Mouse (Mus musculus) kidney, postnatal 25 days (tissue): ENCODE data around the gene Olfr623.

Source experiments
- DNase-seq, 2 experiments: peaks; one replicate each; pipeline ENCODE4 v3.0.0; 2021; ENCODE audit warnings: mixed read lengths in 2 of 2

Gene Olfr623

GRCm38 (mm10) chr7:103663598-103663997 lies at the start of gene Olfr623:
Gene Olfr623, minus strand, starts transcription at chr7:103663698.
- no peak for DNase-seq

- no peak for DNase-seq
These were observed 48.5 kb upstream of the Olfr623 start for GRCm38 (mm10) chr7:103712024-103712423.

- DNase-seq = no peak
These were observed 36.0 kb upstream of the Olfr623 start for GRCm38 (mm10) chr7:103699469-103699868.

GRCm38 (mm10) chr7:103682420-103682819 lies 18.9 kb upstream of the Olfr623 start, which contains the start of gene Olfr625-ps1:
Gene Olfr625-ps1, plus strand, starts transcription at chr7:103682720.
- DNase-seq = no peak

GRCm38 (mm10) chr7:103671091-103671490 lies 7.6 kb upstream of the Olfr623 start, which contains the start of gene Olfr624:
Gene Olfr624, minus strand, starts transcription at chr7:103671191.
- no peak for DNase-seq

GRCm38 (mm10) chr7:103644070-103644469 lies 19.4 kb downstream of the Olfr623 start:
- no peak for DNase-seq

GRCm38 (mm10) chr7:103642602-103643001 lies 20.9 kb downstream of the Olfr623 start, which contains the start of gene Olfr622:
Gene Olfr622, minus strand, starts transcription at chr7:103642702.
- no peak for DNase-seq

- DNase-seq = no peak
These were observed 26.7 kb downstream of the Olfr623 start for GRCm38 (mm10) chr7:103636795-103637194.

GRCm38 (mm10) chr7:103612434-103612833 lies 51.1 kb downstream of the Olfr623 start, which contains the start of gene Olfr620:
Gene Olfr620, minus strand, starts transcription at chr7:103612534.
- DNase-seq = no peak
